ENCODE assay signal across 34 mouse cellular contexts in the genomic region with DNA sequence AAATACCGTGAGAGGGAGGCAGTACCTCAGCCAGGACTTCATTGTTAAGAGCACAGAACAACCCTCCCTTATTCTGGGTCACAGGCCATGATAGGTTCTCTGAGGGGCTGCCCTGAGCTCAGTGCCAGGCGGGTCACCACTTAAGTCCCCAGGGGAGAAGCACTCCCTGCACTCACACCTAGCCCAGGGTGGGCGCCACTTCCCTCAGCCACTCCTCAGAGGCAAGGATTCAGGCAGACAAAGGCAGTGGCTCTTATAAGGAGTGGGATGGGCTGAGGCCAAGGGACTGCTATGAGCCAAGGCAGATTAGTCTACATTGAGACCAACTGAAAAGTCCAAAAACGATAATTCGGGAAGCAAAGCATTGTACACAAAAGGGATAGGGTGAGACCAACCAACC. TPM values are rescaled to one million over a fixed set of nuclear protein-coding genes. Genes with fewer than 3 reads are reported as not detected.
DNase-seq lines count a peak whose midpoint lies in the region; ATAC-seq and TF ChIP-seq lines count a peak whose summit lies in the region.
"Had no signal": no experiment of that assay in that cellular context is flagged by ENCODE, and none has a peak within 500 bp of the region (broad histone marks: within the 10 kb centered on the region; RNA-seq: fewer than 3 reads in every experiment).

No protein-coding gene starts in this region.

- H3K27me3 ChIP-seq in heart, embryonic 11.5 days (ENCODE audit: control insufficient read depth, insufficient read depth, low read length) = no peaks in the 10 kb centered on the region
- no peaks in the 10 kb centered on the region for H3K27me3 ChIP-seq in lung, embryonic 15.5 days
- H3K27me3 ChIP-seq in E14TG2a.4 (ENCODE audit: insufficient read depth, low read length) = no peaks in the 10 kb centered on the region
- H3K27me3 ChIP-seq: hindbrain, embryonic 12.5 days; limb, embryonic 12.5 days; neural tube, embryonic 12.5 days; Patski had no signal

- peaks cover 47% of the 10 kb centered on the region for H3K4me1 ChIP-seq in heart, embryonic 11.5 days (ENCODE audit: control insufficient read depth, insufficient read depth, low read length)
- peaks cover 54% of the 10 kb centered on the region for H3K4me1 ChIP-seq in lung, embryonic 15.5 days
- peaks cover 99% of the 10 kb centered on the region for H3K4me1 ChIP-seq in E14TG2a.4 (replicated peaks; ENCODE audit: low read depth, low read length)

- no peak for ATAC-seq in heart, embryonic 11.5 days (replicated peaks; ENCODE audit: insufficient number of reproducible peaks, low FRiP score, low TSS enrichment)
- peak; percentile 8; the same call in 1 of the 2 replicates for ATAC-seq in lung, embryonic 15.5 days (ENCODE audit: borderline replicate concordance, extremely low read depth, low FRiP score, low TSS enrichment)
- ATAC-seq: forebrain, postnatal 0 days; intestine, postnatal 0 days; liver, postnatal 0 days; Patski had no signal

- TF ChIP-seq CTCF in E14TG2a.4 (conservative IDR thresholded peaks at IDR 0.05; ENCODE audit: low read length) = no peak

- peaks cover 4% of the 10 kb centered on the region for H3K36me3 ChIP-seq in heart, embryonic 11.5 days (ENCODE audit: control insufficient read depth, insufficient read depth, low read length)
- peaks cover 7% of the 10 kb centered on the region; the same call in 1 of the 2 replicates for H3K36me3 ChIP-seq in lung, embryonic 15.5 days
- H3K36me3 ChIP-seq in E14TG2a.4 (ENCODE audit: insufficient read depth, low read length) = peaks cover 72% of the 10 kb centered on the region

- H3K9ac ChIP-seq in heart, embryonic 11.5 days (ENCODE audit: low read depth, low read length) = no peak overlapping the region
- no peak overlapping the region for H3K9ac ChIP-seq in lung, embryonic 15.5 days
- H3K9ac ChIP-seq: forebrain, postnatal 0 days; hindbrain, embryonic 12.5 days; limb, embryonic 12.5 days; liver, postnatal 0 days; neural tube, embryonic 12.5 days had no signal

- no peak overlapping the region for H3K4me3 ChIP-seq in heart, embryonic 11.5 days (ENCODE audit: low read depth, low read length)
- no peak overlapping the region for H3K4me3 ChIP-seq in lung, embryonic 15.5 days
- H3K4me3 ChIP-seq in E14TG2a.4 (replicated peaks; ENCODE audit: low read length) = 0 out of 2 replicates have a peak overlapping the region, but pooled peaks have one; percentile 35
- H3K4me3 ChIP-seq: embryonic facial prominence, embryonic 10.5 days; hindbrain, embryonic 12.5 days; layer of hippocampus, adult 2 months; limb, embryonic 12.5 days; megakaryocyte, embryonic 14.5 days; neural tube, embryonic 12.5 days had no signal

- H3K9me3 ChIP-seq in heart, embryonic 11.5 days (replicated peaks; ENCODE audit: control insufficient read depth, low read length) = no peaks in the 10 kb centered on the region
- H3K9me3 ChIP-seq in lung, embryonic 15.5 days = no peaks in the 10 kb centered on the region
- no peaks in the 10 kb centered on the region for H3K9me3 ChIP-seq in E14TG2a.4 (ENCODE audit: low read length)
- H3K9me3 ChIP-seq: embryonic facial prominence, embryonic 10.5 days; G1E; hindbrain, embryonic 12.5 days; limb, embryonic 12.5 days; megakaryocyte, embryonic 14.5 days; neural tube, embryonic 12.5 days had no signal

- DNase-seq in heart, adult 11 months = peak; percentile 93
- DNase-seq in lung, postnatal 4 days = no peak
- DNase-seq in lung, postnatal 25 days (ENCODE audit: low spot score) = peak; percentile 28
- DNase-seq in layer of hippocampus, postnatal 36 days = no peak
- DNase-seq: adrenal gland, postnatal 36 days; cerebellum, adult 11 months; cerebellum, postnatal 10 days; forebrain, postnatal 0 days; kidney, postnatal 25 days; liver, postnatal 0 days; midbrain, embryonic 14.5 days; thymus, adult 18-20 months; thymus, postnatal 4 days had no signal

- no peak overlapping the region for H3K27ac ChIP-seq in heart, embryonic 11.5 days (ENCODE audit: low read depth, low read length)
- H3K27ac ChIP-seq in lung, embryonic 15.5 days = peak overlapping the region; percentile 53; the same call in 1 of the 2 replicates
- H3K27ac ChIP-seq: hindbrain, embryonic 12.5 days; layer of hippocampus, adult 2 months; limb, embryonic 12.5 days; neural tube, embryonic 12.5 days had no signal

- WGBS in heart, embryonic 11.5 days (ENCODE audit: insufficient replicate concordance) = 86% methylated on average over 5 of the region's 5 CpGs
- 63% methylated on average over 5 of the region's 5 CpGs for WGBS in lung, embryonic 15.5 days

- H3K4me2 ChIP-seq in heart, embryonic 11.5 days = no peak overlapping the region
- H3K4me2 ChIP-seq in lung, embryonic 15.5 days = no peak overlapping the region
- H3K4me2 ChIP-seq: hindbrain, embryonic 12.5 days; limb, embryonic 12.5 days; liver, embryonic 11.5 days; neural tube, embryonic 12.5 days had no signal

RNA-seq across cellular contexts. Expression of a gene that starts 6.6 kb away (rescaled TPM):
- 39.1 and 42.4 TPM in 2 replicates for polyA plus RNA-seq in heart, embryonic 11.5 days (2014; fragmentation: Nextera tagmentation; extraction: Ambion mirVana)
- polyA plus RNA-seq in lung, embryonic 15.5 days (2015; fragmentation: Nextera tagmentation; extraction: Ambion mirVana) = 93.7 and 96.8 TPM in 2 replicates
- 10 to 100 TPM; 21.0 to 22.7 TPM for total RNA-seq in layer of hippocampus, postnatal 36 days (2021)

RNA-seq across cellular contexts. Expression of a gene that starts 15.2 kb away (rescaled TPM):
- not detected in 2 replicates for polyA plus RNA-seq in heart, embryonic 11.5 days (2014; fragmentation: Nextera tagmentation; extraction: Ambion mirVana)
- not detected in 2 replicates for polyA plus RNA-seq in lung, embryonic 15.5 days (2015; fragmentation: Nextera tagmentation; extraction: Ambion mirVana)
- not detected for total RNA-seq in layer of hippocampus, postnatal 36 days (2021)
- total RNA-seq: adrenal gland, adult 18-20 months; adrenal gland, postnatal 36 days; forebrain, postnatal 0 days; G1E; granulocyte monocyte progenitor cell, adult 5-6 weeks; layer of hippocampus, adult 2 months; layer of hippocampus, postnatal 25 days; left cerebral cortex, postnatal 10 days had no signal
- polyA plus RNA-seq: cortical plate, adult 2 months; embryonic facial prominence, embryonic 10.5 days; forebrain, postnatal 0 days; G1E; heart, embryonic 16.5 days; hindbrain, embryonic 12.5 days; kidney, embryonic 14.5 days; limb, embryonic 12.5 days; liver, embryonic 11.5 days; liver, postnatal 0 days; midbrain, embryonic 14.5 days; neural tube, embryonic 12.5 days; Patski; spleen, adult 2 months had no signal

RNA-seq across cellular contexts. Expression of a gene that starts 27.9 kb away (rescaled TPM):
- polyA plus RNA-seq in heart, embryonic 11.5 days (2014; fragmentation: Nextera tagmentation; extraction: Ambion mirVana) = 10.5 and 16.3 TPM in 2 replicates
- 18.3 and 19.7 TPM in 2 replicates for polyA plus RNA-seq in lung, embryonic 15.5 days (2015; fragmentation: Nextera tagmentation; extraction: Ambion mirVana)
- 10 to 100 TPM; 11.0 to 12.9 TPM for total RNA-seq in layer of hippocampus, postnatal 36 days (2021)

RNA-seq across cellular contexts. Expression of a gene that starts 27.9 kb away (rescaled TPM):
- polyA plus RNA-seq in heart, embryonic 11.5 days (2014; fragmentation: Nextera tagmentation; extraction: Ambion mirVana) = 38.5 and 40.3 TPM in 2 replicates
- 51.2 and 53.2 TPM in 2 replicates for polyA plus RNA-seq in lung, embryonic 15.5 days (2015; fragmentation: Nextera tagmentation; extraction: Ambion mirVana)
- total RNA-seq in layer of hippocampus, postnatal 36 days (2021) = 10 to 100 TPM; 33.2 to 40.8 TPM

Comparison
In these comparisons a context has a peak if more than half of its experiments do, and no peak if none do; other contexts are left out.
1. DNase-seq: peak in heart, adult 11 months (single experiment) and lung, postnatal 25 days (single experiment); none in lung, postnatal 4 days (0 of 2) and layer of hippocampus, postnatal 36 days (0 of 2).